Mouse (Mus musculus): Measurements from ENCODE around the gene Vars.
A peak's percentile ranks its signal among the peaks of the same experiment; 100 is the strongest.
"Not testable (repeated sequence)": the region's sequence is repeated elsewhere in the genome, so short reads cannot be mapped to it uniquely, and the experiment has no call there.

The Vars gene

DNA sequence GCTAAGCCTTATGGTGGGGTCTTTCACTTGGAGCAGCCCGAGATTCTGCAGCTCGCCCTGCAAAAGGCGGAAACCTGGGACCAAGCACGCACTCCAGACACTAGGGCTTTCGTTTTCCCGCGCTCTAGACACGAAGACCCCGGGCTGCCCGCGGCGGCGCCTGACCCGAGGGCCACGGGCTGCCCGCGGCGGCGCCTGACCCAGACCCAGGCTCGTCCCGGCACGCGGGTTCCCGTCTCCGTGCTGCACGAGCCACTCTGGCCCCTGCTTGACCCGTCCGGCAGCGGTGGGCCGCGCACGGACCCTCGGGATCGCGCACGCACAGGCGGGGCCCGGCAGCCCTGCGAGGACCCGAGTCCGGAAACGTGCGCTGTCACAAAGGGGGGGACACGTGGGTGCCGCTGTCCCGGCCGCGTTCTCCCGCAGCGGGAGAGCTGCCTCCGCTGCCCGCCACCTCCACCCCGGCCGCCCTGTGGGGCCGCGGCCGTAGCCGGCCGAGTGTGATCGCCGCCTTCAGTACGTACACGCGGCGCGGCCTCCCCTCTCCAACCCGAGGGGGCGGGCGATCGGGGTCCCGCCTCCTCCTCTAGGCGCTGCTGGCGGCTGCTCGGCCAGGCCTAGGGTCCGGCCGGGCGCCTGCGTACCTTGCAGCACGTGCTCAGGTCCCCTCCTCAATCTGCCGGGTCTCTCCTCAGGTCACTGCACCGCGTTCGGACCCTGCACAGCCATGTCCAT lies at the start of gene Vars:
Gene Vars, plus strand, starts transcription at position 271 of the 735 bp plus-strand sequence.
- peak; percentile 92 for DNase-seq

DNA sequence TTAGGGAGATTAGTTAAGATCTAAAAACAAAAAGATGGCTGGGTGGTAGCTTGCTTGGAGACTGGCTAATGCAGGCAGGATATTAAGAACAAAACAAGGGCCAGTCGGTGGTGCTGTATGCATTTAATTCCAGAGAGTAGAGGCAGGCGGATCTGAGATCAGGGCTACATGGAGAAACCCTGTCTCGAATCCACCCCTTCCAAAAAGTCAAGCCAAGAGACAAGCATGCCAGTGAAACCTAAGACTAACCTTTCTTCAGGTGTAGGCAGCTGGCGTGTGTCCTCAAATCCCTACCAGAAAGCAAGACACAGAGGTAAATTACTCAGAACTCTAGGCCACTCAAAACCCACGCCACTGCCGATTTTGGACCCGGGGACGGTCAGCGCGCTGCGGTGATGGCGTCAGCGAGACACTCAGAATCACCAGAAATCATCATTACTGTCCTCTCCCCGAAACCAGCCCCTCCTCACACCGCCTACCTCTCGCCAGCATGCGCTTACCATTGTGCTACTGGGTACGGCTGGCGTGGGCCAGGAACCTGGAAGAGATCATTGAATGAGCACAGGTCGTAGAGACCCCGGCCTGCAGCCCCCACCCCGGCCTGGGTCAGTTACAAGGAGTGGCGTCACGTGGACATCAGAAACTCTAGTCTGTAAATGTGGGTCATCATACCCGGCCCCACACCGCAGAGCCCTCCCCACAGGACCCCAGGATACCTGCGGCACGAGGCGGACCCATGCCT lies 49.0 kb upstream of the Vars start:
- no peak for DNase-seq

DNA sequence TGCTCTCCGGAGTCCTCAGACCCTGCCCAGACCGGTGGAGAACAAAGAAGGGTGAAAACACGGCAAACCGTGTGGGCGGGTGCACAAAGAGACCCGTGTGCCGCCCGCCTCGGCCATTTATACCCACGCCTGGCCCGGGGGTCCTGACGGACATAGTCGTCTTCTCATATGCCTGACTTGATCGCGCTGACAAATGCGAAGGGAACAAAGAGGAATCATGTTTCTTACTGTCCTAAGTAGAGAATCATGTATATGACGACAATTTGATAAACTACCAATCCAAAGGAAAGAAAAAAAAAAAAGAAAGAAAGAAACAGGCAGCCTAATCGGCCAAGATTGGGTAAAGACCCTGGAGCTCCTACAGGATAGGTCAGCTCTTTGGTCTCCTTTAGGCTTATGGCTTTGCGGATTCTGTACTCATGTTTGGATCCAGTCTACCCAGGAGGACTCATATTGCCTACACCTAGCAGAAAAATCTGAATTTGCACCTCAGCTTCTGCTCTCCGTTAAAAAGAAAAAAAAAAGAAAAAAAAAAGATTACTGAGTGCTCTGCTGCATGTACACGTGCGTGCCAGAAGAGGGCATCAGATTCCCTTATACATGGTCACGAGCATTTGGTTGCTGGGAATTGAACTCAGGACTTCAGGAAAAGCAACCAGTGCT lies 48.3 kb upstream of the Vars start:
- peak; percentile 88 for DNase-seq

DNA sequence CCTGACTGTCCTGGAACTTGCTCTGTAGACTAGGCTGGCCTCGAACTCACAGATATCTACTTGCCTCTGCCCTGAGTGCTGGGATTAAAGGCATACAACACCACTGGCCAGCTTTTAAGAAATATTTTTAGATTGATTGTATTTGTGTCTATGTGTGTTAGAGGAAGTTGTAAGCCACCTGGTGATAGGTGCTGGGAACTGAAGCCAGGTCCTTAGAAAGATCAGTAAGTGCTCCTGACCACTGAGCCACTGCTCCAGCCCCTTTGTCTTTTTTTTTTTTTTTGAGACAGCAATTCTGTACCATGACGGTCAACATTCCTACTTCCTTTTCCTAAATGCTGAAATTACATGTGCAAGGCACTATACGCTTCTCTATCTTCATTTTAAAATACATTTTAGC lies 47.5 kb upstream of the Vars start:
- DNase-seq, result no peak

DNA sequence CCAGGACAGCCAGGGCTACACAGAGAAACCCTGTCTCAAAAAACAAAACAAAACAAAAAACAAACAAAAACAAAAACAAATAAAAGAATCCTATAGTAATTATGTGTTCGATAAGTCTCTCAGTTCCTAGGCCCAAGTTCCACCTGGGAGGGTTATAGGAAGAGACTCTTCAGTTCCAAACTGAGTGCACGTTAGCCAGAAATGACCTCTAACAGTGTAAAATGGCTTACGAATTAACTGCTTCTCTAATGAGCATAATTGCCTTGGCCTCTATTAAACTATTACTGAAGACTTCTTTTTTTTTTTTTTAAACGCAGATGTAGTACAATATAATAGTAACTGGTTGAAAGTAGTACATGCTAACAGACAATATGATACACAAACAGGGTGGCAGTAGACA lies 46.9 kb upstream of the Vars start:
- DNase-seq, result no peak

DNA sequence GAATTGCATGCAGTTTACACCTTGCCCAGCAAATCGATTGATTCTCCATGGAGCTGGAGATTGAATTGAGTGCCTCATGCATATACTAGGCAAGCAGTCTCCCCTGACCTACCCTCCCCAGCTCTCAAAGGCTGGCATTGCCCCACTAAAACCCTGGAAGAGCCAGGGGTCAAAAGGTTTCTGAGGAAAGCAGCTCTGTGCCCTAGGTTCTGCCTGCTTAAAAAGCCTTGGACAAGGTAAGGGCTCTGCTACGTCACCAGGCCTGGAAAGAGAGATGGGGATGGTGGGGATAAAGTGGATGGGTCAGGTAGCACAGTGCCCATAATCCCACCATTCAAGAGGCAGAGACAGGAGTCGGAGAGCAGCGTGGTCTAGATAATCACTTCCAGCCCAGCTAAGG lies 46.0 kb upstream of the Vars start:
- no peak for DNase-seq

DNA sequence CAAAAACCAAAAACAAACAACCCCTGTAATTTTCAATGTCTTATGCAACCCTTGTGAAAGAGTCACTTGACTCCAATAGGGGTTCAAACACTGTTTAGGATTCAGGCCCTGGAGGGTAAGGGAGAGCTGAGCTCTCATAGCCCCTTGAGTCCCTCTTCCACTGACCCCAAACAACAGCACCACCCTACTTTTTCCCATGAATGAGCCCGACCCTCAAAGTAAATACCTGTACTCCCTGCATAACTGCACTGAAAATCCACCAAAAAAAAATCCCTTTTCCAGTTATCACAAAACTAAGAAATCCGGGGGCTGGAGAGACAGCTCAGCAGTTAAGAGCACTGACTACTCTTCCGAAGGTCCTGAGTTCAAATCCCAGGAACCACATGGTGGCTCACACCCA lies 44.9 kb upstream of the Vars start:
- no peak for DNase-seq

DNA sequence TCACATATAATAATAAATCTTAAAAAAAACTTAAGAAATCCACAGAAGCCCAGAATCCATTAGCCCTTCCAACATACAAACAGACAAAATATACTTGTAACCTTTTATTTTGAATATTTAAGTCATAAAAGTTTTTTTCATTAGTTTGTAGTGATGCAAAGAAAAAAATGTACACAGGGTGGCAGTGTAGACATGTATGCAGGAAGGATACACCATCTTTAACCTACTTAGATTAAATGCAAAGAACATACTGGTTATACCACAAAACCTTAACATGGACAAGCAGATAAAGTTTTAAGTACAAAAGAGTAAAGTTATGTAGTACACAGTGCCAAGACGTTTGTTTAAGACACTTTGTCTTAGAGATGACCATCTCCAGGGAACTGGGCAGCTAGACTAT lies 44.4 kb upstream of the Vars start:
- no peak for DNase-seq

DNA sequence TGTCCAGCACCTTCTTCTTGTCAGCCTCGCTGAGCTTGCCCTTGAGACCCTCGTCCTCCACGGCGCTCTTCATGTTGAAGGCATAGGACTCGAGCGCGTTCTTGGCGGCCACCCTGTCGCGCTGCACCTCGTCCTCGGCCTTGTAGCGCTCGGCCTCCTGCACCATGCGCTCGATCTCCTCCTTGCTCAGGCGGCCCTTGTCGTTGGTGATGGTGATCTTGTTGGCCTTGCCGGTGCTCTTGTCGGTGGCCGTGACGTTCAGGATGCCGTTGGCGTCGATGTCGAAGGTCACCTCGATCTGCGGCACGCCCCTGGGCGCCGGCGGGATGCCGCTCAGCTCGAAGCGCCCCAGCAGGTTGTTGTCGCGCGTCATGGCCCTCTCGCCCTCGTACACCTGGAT lies 43.5 kb upstream of the Vars start:
- DNase-seq, result not testable (repeated sequence)

DNA sequence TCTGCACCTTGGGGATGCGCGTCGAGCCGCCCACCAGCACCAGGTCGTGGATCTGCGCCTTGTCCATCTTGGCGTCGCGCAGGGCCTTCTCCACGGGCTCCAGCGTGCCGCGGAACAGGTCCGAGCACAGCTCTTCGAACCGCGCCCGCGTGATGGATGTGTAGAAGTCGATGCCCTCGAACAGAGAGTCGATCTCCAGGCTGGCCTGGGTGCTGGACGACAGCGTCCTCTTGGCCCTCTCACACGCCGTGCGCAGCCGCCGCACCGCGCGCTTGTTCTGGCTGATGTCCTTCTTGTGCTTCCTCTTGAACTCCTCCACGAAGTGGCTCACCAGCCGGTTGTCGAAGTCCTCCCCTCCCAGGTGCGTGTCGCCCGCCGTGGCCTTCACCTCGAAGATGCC lies 42.8 kb upstream of the Vars start:
- DNase-seq, result not testable (repeated sequence)

DNA sequence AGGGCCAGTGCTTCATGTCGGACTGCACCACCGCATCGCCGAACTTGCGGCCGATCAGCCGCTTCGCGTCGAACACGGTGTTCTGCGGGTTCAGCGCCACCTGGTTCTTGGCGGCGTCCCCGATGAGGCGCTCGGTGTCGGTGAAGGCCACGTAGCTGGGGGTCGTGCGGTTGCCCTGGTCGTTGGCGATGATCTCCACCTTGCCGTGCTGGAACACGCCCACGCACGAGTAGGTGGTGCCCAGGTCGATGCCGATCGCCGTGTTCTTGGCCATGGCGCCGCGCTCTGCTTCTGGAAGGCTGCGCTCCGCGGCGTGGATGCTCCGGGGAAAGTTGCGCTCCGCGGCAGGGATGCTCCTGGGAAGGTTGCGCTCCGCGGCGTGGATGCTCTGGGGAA lies 42.1 kb upstream of the Vars start:
- DNase-seq, result not testable (repeated sequence)

DNA sequence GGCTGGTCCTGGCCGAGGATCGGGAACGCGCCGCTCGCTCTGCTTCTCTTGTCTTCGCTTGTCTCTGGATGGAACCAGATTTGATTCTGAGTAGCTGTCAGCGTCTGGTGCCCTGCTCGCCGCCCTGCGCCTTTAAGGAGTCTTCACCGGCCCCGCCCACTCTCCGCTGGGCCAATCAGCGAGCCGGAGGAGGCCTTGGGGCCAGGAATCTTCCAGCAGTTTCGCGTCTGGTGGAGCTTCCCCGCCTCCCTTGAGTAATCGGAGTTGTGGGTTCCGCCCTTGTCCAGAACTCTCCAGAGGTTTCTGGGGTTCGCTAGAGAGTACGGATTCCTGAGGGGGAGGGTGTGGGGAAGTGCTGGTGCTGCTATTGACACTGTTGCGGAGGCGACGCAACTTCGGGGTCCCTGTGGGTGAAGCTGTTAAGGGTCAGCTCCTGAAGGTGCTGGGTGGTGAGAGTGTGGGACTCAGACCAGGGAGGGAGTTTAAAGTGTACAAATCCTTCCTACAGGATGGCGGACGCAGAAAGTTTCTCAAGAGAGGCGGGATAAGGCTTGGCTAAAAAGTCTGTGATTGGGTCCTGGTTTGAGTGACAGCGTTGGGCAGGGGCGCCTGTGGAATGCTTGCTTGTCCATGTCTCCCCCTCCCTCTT lies 41.5 kb upstream of the Vars start, which contains the start of gene Hspa1b:
Gene Hspa1b, minus strand, starts transcription at position 109 of the 649 bp plus-strand sequence.
- peak; percentile 87 for DNase-seq

DNA sequence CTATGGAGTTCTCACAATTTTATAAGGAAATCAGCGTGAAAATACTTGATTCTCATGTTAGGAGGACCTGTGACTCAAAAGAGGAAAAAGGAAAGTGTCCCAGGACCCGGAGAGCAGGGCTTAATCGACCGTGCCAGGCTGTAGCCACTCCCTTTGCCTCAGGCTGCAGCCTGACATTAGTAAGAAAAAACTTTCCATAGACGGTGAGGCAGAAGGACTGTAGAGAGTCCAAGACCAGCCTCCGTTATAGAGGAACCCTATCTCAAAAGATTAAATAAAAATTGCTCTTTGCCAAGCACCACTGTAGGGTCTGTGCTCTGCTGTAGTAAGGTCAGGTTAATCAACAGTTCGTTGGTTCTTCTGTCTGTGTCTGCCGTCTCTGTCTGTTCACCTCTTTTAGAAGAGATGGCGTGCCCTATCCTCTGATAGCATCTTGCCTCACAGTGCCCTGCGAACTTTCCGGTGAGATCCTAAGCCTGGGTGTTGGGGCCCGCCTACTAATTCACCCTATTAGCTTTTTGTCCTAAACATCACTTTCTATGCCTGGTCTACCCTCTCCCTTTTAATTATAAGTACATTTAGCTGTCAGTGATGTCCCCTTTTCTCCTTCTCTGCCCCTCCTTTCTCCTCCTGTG lies 40.8 kb upstream of the Vars start:
- peak; percentile 65 for DNase-seq

DNA sequence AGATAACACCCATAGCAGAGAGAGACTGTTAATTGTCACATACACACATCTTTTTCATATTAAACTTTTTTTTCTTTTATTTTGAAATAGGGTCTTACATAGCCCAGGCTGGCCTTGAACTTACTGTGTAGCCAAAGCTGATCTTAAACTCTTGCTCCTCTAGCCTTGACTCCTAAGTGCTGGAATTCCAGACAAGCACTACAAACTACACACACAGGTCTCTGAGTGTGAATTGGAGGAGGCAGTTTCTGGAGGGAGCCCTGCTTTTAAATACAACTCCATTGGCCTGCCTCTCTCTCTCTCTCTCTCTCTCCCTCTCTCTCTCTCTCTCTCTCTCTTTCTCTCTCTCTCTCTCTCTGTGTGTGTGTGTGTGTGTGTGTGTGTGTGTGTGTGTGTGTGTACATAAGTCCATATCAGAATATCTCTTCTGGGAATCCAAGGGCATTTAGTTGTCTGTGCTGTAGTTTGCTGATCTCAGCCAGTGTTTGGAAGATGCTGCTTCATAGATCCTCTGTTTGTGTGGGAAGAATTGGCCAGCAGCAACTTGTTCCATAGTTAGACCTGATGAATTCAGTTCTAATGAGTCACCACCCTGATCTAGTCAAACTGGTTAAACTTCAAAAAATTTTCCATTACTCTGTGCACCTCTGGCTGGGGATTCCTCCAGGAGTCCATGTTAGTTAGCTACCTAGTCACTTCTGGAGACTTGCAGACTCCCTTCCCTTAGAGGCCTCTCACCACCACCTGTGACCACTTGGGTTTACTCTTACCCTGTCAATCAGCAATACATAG lies 39.9 kb upstream of the Vars start:
- DNase-seq, result no peak

DNA sequence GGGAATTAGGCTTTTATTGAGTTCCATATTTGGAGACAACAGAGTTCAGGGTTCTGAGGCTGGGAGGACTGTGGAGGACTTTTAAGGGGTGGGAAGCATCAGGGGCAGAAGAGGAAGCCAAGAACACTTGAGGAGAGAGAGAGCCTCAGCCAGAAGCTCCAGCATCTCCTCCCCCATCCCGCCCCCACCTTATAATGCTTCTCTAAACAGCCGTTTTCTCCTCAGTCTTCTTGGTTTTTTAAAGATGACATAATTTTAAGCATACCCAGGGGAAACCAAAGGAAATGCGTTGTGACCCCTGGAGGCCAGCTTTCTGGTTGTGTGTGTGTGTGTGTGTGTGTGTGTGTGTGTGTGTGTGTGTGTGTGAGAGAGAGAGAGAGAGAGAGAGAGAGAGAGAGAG lies 38.7 kb upstream of the Vars start:
- DNase-seq, result peak; percentile 63

DNA sequence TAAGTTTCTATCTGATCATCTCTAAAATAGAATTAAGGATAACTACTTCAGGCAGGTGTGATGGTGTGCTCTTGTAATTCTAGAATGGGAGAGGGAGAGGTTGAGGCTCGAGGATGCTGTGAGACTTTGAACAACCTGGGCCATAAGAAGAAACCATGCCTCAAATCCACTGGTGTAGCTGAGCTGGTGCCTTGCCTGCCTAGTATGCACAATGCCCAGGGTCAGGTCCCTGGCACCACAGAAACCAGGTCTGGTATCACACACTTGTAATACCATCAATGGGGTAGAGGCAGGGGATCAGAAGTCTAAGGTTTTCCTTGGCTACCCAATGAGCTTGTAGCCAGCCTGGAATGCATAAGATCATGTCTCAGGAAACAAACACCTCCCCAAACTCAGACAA lies 37.9 kb upstream of the Vars start:
- DNase-seq, result no peak

DNA sequence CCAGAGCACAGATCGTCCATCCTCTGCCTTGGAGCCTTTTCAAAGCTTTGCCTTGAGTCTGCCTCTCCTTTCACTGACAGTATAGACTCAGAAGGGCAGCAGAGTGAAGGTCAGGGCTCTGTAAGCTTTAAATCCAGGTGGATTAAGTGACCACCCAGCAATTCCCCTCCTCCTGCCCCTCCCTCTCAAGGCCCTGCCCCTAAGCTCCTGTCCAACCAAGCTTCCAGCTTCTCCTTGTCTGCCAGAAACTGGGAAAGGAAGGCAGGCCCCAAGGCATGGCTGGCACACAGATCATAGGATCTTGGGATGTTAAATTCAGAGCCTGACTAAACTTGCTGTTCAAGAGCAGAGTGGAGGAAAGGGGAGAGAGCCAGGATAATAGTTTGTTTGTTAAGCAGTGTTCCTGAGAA lies 36.1 kb upstream of the Vars start:
- DNase-seq, result peak; percentile 58

DNA sequence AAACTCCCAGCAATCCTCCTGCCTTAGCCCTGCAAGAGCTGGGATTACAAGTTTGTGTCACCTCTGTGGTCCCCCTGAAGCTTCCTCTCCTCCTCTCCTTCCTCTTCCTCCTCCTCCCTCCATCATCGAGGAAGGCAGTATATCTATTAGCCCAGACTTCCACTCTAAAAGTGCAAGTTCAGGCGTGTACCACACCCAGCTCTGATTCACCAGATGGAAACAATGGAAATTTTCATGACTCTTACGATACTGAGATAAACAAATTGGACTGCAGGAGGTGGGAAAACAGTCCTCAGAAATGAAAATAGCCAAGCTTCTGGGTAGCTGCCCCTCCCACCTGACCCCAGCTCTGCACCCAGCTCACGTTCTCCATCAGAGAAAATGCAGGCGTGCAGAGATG lies 35.2 kb upstream of the Vars start:
- DNase-seq, result no peak

DNA sequence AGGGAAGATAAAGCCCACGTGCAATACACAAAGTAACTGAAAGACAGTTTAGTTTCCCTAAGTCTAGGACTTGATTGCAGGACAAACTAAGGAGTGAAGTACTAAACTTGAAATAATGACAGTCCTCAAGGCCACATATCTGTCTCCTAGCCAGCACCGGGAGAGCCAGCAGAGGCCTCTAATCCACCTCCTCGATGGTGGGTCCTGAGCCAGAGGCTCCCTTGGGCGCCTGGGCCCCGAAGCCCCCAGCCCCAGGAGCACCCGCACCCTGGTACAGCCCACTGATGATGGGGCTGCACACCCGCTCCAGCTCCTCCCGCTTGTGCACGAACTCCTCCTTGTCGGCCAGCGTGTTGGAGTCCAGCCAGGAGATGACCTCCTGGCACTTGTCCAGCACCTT lies 31.0 kb upstream of the Vars start, which contains the start of gene Gm20481:
Gene Gm20481, plus strand, starts transcription at position 91 of the 400 bp plus-strand sequence.
- DNase-seq, result not testable (repeated sequence)

DNA sequence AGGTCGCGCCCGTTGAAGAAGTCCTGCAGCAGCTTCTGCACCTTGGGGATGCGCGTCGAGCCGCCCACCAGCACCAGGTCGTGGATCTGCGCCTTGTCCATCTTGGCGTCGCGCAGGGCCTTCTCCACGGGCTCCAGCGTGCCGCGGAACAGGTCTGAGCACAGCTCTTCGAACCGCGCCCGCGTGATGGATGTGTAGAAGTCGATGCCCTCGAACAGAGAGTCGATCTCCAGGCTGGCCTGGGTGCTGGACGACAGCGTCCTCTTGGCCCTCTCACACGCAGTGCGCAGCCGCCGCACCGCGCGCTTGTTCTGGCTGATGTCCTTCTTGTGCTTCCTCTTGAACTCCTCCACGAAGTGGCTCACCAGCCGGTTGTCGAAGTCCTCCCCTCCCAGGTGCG lies 29.9 kb upstream of the Vars start:
- DNase-seq, result not testable (repeated sequence)

DNA sequence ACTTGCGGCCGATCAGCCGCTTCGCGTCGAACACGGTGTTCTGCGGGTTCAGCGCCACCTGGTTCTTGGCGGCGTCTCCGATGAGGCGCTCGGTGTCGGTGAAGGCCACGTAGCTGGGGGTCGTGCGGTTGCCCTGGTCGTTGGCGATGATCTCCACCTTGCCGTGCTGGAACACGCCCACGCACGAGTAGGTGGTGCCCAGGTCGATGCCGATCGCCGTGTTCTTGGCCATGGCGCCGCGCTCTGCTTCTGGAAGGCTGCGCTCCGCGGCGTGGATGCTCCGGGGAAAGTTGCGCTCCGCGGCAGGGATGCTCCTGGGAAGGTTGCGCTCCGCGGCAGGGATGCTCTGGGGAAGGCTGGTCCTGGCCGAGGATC lies 29.1 kb upstream of the Vars start:
- not testable (repeated sequence) for DNase-seq

Data from kidney, postnatal 10 days (tissue).